Mouse (Mus musculus) neural tube, embryonic 11.5 days (tissue): ENCODE measurements around the gene Olfr815. TPM values are rescaled to one million over a fixed set of nuclear protein-coding genes. Genes with fewer than 3 reads are reported as not detected.
"Not testable (repeated sequence)": the region's sequence is repeated elsewhere in the genome, so short reads cannot be mapped to it uniquely, and the experiment has no call there.

Experiments used
- ATAC-seq: fragments of 200-750 bp; cut with Nextera tagmentation; 2 replicates; pipeline ENCODE4 v1.8.0; 2017; ENCODE audit warnings: moderate number of reproducible peaks, mild to moderate bottlenecking, moderate TSS enrichment, moderate library complexity; ENCODE audit not compliant: insufficient read depth, low FRiP score, low TSS enrichment
- DNase-seq: peaks from one replicate; pipeline ENCODE4 v3.0.0-alpha.2; 2015; ENCODE audit warnings: low spot score
- H3K27ac ChIP-seq: fragments of 300-500 bp; sonication (generic); 2 replicates; pipeline ENCODE4 v1.5.1; 2014; ENCODE audit warnings: low read depth, mild to moderate bottlenecking, low read length
- H3K27me3 ChIP-seq: fragments of 300-500 bp; sonication (generic); 2 replicates; pipeline ENCODE4 v1.6.1; 2014; ENCODE audit warnings: mild to moderate bottlenecking, low read length, mixed read lengths; ENCODE audit not compliant: control insufficient read depth, insufficient read depth
- H3K36me3 ChIP-seq: fragments of 300-500 bp; sonication (generic); 2 replicates; pipeline ENCODE4 v1.6.1; 2014; ENCODE audit warnings: mild to moderate bottlenecking, low read length, moderate library complexity, mixed read lengths; ENCODE audit not compliant: control insufficient read depth, insufficient read depth
- H3K4me1 ChIP-seq: fragments of 300-500 bp; sonication (generic); 2 replicates; pipeline ENCODE4 v1.6.1; 2014; ENCODE audit warnings: low read length, mixed read lengths; ENCODE audit not compliant: control insufficient read depth, insufficient read depth
- H3K4me2 ChIP-seq: fragments of 300-500 bp; sonication (generic); 2 replicates; pipeline ENCODE4 v1.6.1; 2014; ENCODE audit warnings: low read depth, mild to moderate bottlenecking, moderate library complexity
- H3K4me3 ChIP-seq: fragments of 300-500 bp; sonication (generic); 2 replicates; pipeline ENCODE4 v1.5.1; 2014; ENCODE audit warnings: low read depth, low read length
- H3K9ac ChIP-seq: fragments of 300-500 bp; sonication (generic); 2 replicates; pipeline ENCODE4 v1.6.1; 2014; ENCODE audit warnings: mild to moderate bottlenecking, low read length
- H3K9me3 ChIP-seq: fragments of 300-500 bp; sonication (generic); 2 replicates; pipeline ENCODE4 v1.6.1; 2016; ENCODE audit warnings: low read length; ENCODE audit not compliant: control insufficient read depth
- WGBS: fragments of 180-500 bp; shearing (Covaris S2); extraction: QIAGEN DNeasy Blood & Tissue Kit; methylation state at CpG from one replicate; pipeline ENCODE4 v1.1.7; 2014; 5-methylcytosine and 5-hydroxymethylcytosine counted together
- polyA plus RNA-seq: library from polyadenylated mRNA; unstranded; fragments of >200 nt; fragmentation: Nextera tagmentation; extraction: Ambion mirVana; gene quantifications from 2 replicates; pipeline ENCODE4 v1.2.1, GENCODE M21; 2014

Gene Olfr815
- not detected in 2 replicates for polyA plus RNA-seq

DNA sequence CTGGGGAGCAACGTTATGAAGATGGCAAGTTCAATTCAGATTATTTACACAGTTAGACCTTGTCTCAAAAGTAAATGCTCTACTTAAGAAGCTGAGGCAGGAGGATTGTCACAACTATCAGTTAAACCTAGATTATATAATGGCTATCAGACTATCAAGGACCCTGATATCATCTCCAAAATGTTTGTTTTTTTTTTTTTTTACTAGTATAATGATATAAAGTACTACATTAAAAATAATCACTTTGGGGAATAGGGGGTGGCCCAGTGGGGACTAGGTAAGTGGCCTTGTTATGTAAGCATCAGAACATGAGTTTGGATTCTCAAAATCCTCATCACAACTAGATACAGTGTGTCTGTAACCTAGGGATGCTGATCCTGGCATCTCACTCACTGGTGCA is at the start of gene Olfr815:
Gene Olfr815, minus strand, starts transcription at position 101 of the 400 bp plus-strand sequence.
- not testable (repeated sequence) for H3K4me3 ChIP-seq, H3K36me3 ChIP-seq, H3K9me3 ChIP-seq, H3K27me3 ChIP-seq, ATAC-seq, H3K27ac ChIP-seq, H3K4me2 ChIP-seq, H3K4me1 ChIP-seq, DNase-seq, H3K9ac ChIP-seq
- no CpG with 5 or more reads among the region's 1 CpGs for WGBS

DNA sequence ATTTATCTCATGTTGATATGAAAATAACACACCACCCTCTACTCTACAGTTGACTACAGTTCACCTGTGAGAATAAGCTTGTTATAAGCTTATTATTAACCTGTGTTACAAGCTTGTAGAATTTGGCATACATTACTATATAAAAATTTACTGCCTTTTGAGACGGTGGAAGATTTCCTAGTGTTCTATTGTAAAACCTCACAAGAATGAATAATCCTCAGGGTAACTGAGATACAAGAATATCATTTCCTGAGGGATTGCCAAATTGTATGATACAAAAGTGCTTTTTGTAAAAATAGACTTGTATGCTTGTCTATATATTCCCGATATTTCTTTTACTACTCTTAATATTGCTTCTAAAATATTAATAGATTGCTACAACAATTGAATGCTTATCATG is 43.3 kb upstream of the Olfr815 start, which contains the start of gene Olfr818:
Gene Olfr818, minus strand, starts transcription at position 101 of the 400 bp plus-strand sequence.
- H3K27me3 ChIP-seq, result no peaks in the 10 kb centered on the region
- no peak within 1 kb of the TSS for H3K4me3 ChIP-seq
- no peak for ATAC-seq
- no peaks in the 10 kb centered on the region for H3K9me3 ChIP-seq
- H3K4me1 ChIP-seq, result no peaks in the 10 kb centered on the region
- H3K27ac ChIP-seq, result no peak within 1 kb of the TSS
- WGBS, result 92% methylated on average over 2 of the region's 2 CpGs
- no peaks in the 10 kb centered on the region for H3K36me3 ChIP-seq
- no peak for DNase-seq
- no peak within 1 kb of the TSS for H3K9ac ChIP-seq
- H3K4me2 ChIP-seq, result no peak within 1 kb of the TSS

DNA sequence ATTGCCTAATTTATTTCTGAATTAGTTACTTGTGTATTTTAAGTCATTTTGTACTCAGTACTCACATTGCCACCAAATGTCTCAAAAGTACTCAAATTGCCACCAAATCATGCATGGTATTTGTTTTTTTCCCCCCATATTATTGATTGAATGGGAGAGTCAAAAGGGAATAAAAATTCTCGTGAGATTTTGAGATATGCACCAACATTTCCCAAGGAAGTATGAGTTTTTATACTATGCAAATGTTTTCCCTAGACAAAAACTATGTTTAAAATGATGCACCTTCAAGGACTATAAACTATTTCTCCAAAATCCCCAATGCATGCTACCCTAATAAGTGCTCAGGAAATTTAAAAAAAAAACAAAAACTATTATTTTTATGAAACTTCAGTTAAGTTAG is 9.8 kb upstream of the Olfr815 start, which contains the start of gene Olfr816:
Gene Olfr816, minus strand, starts transcription at position 101 of the 400 bp plus-strand sequence.
- ATAC-seq (no peak), DNase-seq (no peak)
- H3K27me3 ChIP-seq, result no peaks in the 10 kb centered on the region
- no peaks in the 10 kb centered on the region for H3K4me1 ChIP-seq
- H3K4me3 ChIP-seq, result no peak within 1 kb of the TSS
- no peaks in the 10 kb centered on the region for H3K36me3 ChIP-seq
- WGBS, result 69% methylated on average over 1 of the region's 1 CpGs
- H3K9me3 ChIP-seq, result no peaks in the 10 kb centered on the region
- no peak within 1 kb of the TSS for H3K9ac ChIP-seq
- H3K27ac ChIP-seq, result no peak within 1 kb of the TSS
- no peak within 1 kb of the TSS for H3K4me2 ChIP-seq

DNA sequence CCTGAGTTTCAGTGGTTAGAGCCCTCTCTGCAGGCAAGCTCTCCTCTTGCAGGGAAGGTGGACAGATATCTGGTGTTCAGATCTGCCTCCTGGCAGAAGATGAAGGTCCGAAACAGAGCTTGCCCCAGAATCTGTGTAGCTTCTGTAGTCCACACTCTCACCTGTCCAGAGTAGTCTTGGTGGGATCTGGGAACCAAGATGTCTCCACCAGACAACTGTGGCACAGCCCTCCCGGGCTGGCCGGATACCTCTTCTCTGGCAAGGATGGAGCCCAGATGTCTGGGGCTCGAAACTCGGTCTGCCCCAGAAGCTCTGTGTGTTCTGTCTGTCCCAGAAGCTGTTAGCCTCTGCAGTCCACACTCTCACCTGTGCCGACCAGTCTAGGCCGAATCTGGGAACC is 19.7 kb downstream of the Olfr815 start:
- Histone ChIP-seq H3K9ac (no peak overlapping the region), H3K27ac (no peak overlapping the region), H3K4me1 (no peaks in the 10 kb centered on the region), H3K36me3 (no peaks in the 10 kb centered on the region), H3K27me3 (no peaks in the 10 kb centered on the region), H3K9me3 (no peaks in the 10 kb centered on the region), H3K4me3 (no peak overlapping the region), H3K4me2 (no peak overlapping the region)
- whole genome bisulfite sequencing, result 95% methylated on average over 7 of the region's 7 CpGs
- ATAC-seq, result no peak
- no peak for DNase-seq

DNA sequence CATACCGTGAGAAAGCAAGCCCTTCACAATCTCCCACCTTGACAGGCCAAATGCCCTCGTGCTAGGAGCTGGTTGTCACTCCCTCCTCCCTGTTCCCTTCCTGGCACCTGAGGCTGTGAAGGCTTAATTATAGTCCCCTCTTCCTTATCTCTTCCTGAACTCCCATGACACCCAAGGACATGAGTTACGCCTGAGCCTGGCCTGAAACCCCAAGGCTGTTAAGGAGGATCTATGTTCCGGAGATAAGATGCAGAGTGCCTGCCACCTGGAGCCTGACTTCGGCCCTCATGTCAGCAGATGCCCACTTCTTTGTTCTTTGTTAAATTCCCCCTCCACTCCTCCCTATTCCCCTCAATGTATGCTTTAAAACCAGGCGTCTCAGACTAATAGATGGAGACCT is 20.2 kb downstream of the Olfr815 start:
- H3K4me3 ChIP-seq, DNase-seq, H3K9me3 ChIP-seq, H3K4me2 ChIP-seq, H3K36me3 ChIP-seq, H3K27me3 ChIP-seq, H3K27ac ChIP-seq, ATAC-seq, H3K9ac ChIP-seq, H3K4me1 ChIP-seq: not testable (repeated sequence)
- WGBS, result 78% methylated on average over 6 of the region's 6 CpGs

DNA sequence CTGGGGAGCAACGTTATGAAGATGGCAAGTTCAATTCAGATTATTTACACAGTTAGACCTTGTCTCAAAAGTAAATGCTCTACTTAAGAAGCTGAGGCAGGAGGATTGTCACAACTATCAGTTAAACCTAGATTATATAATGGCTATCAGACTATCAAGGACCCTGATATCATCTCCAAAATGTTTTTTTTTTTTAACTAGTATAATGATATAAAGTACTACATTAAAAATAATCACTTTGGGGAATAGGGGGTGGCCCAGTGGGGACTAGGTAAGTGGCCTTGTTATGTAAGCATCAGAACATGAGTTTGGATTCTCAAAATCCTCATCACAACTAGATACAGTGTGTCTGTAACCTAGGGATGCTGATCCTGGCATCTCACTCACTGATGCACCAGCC is 25.9 kb downstream of the Olfr815 start, which contains the start of gene Olfr814:
Gene Olfr814, minus strand, starts transcription at position 101 of the 400 bp plus-strand sequence.
- not testable (repeated sequence) for H3K9ac ChIP-seq, H3K27ac ChIP-seq, H3K4me2 ChIP-seq, H3K4me3 ChIP-seq, ATAC-seq, H3K4me1 ChIP-seq, H3K36me3 ChIP-seq, H3K9me3 ChIP-seq, DNase-seq, H3K27me3 ChIP-seq
- WGBS, result no CpG with 5 or more reads among the region's 1 CpGs

DNA sequence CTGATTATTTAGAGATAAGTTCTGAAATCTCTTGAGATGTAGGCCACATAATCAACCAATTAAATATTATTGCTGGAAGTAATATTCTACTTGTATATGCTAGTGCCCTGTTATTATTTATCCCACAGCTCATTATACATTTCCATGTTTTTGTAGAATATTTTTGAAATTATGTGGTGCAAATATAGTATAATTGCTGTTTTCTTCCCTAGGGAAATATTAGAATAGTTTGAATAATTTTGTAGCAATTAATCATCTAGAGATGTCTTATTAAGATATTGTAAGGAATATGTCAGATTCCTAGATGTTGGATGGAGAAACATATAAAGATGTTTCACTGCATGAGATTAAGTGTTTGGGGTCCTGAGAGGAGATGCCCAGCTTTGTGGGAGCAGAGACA is 50.6 kb downstream of the Olfr815 start, which contains the start of gene Olfr813:
Gene Olfr813, plus strand, starts transcription at position 301 of the 400 bp plus-strand sequence.
- DNase-seq (no peak), ATAC-seq (no peak)
- H3K9ac ChIP-seq, result no peak within 1 kb of the TSS
- no peak within 1 kb of the TSS for H3K27ac ChIP-seq
- no peak within 1 kb of the TSS for H3K4me2 ChIP-seq
- no peaks in the 10 kb centered on the region for H3K36me3 ChIP-seq
- no peaks in the 10 kb centered on the region for H3K9me3 ChIP-seq
- H3K27me3 ChIP-seq, result no peaks in the 10 kb centered on the region
- H3K4me1 ChIP-seq, result no peaks in the 10 kb centered on the region
- H3K4me3 ChIP-seq, result no peak within 1 kb of the TSS

Other genes with a start within 250 kb of the Olfr815 start
- not detected in 2 replicates for gene Olfr800, start 248.2 kb downstream of the Olfr815 start, polyA plus RNA-seq
- gene Olfr801, start 232.0 kb downstream of the Olfr815 start, polyA plus RNA-seq, result not detected in 2 replicates
- not detected in 2 replicates for gene Olfr802, start 217.7 kb downstream of the Olfr815 start, polyA plus RNA-seq
- not detected in 2 replicates for gene Olfr803, start 211.6 kb downstream of the Olfr815 start, polyA plus RNA-seq
- gene Olfr804, start 202.7 kb downstream of the Olfr815 start, polyA plus RNA-seq, result not detected in 2 replicates
- gene Olfr805, start 176.5 kb downstream of the Olfr815 start, polyA plus RNA-seq, result not detected in 2 replicates
- not detected in 2 replicates for gene Olfr806, start 163.9 kb downstream of the Olfr815 start, polyA plus RNA-seq
- not detected in 2 replicates for gene Olfr807, start 148.1 kb downstream of the Olfr815 start, polyA plus RNA-seq
- gene Olfr808, start 140.4 kb downstream of the Olfr815 start, polyA plus RNA-seq, result not detected in 2 replicates
- gene Olfr809, start 131.2 kb downstream of the Olfr815 start, polyA plus RNA-seq, result not detected in 2 replicates
- not detected in 2 replicates for gene Olfr810, start 111.0 kb downstream of the Olfr815 start, polyA plus RNA-seq
- not detected in 2 replicates for gene Olfr811, start 101.5 kb downstream of the Olfr815 start, polyA plus RNA-seq
- not detected in 2 replicates for gene Olfr812, start 59.8 kb downstream of the Olfr815 start, polyA plus RNA-seq
- not detected in 2 replicates for gene Olfr813, start 50.5 kb downstream of the Olfr815 start, polyA plus RNA-seq
- not detected in 2 replicates for gene Olfr814, start 26.0 kb downstream of the Olfr815 start, polyA plus RNA-seq
- gene Olfr816, start 9.7 kb upstream of the Olfr815 start, polyA plus RNA-seq, result not detected in 2 replicates
- not detected in 2 replicates for gene Olfr818, start 43.2 kb upstream of the Olfr815 start, polyA plus RNA-seq
- gene Olfr819, start 61.4 kb upstream of the Olfr815 start, polyA plus RNA-seq, result not detected in 2 replicates
- gene Olfr247, start 70.3 kb upstream of the Olfr815 start, polyA plus RNA-seq, result not detected in 2 replicates
- not detected in 2 replicates for gene Gm10310, start 79.2 kb upstream of the Olfr815 start, polyA plus RNA-seq
- not detected in 2 replicates for gene Olfr820, start 106.8 kb upstream of the Olfr815 start, polyA plus RNA-seq
- not detected in 2 replicates for gene Olfr821, start 124.5 kb upstream of the Olfr815 start, polyA plus RNA-seq
- gene Olfr822, start 165.3 kb upstream of the Olfr815 start, polyA plus RNA-seq, result not detected in 2 replicates
- not detected in 2 replicates for gene Olfr823, start 209.5 kb upstream of the Olfr815 start, polyA plus RNA-seq
- gene Olfr824, start 224.1 kb upstream of the Olfr815 start, polyA plus RNA-seq, result not detected in 2 replicates